Mouse (Mus musculus) CH12.LX (cell line): ENCODE data around the gene Slc16a5. TPM values are rescaled to one million over a fixed set of nuclear protein-coding genes. Genes with fewer than 3 reads are reported as not detected.
A peak's percentile ranks its signal among the peaks of the same experiment; 100 is the strongest.

Source experiments
- DNase-seq: peaks from one replicate; pipeline ENCODE4 v3.0.0-alpha.2; 2013; ENCODE audit errors: extremely low read depth
- H3K27ac ChIP-seq: 2 replicates; pipeline ENCODE4 v1.5.1; 2012; ENCODE audit warnings: low read depth, mild to moderate bottlenecking, control low read depth, moderate library complexity; ENCODE audit not compliant: insufficient read depth
- H3K27me3 ChIP-seq: replicated peaks from 2 replicates; pipeline ENCODE3; 2012; ENCODE audit warnings: inconsistent platforms
- H3K36me3 ChIP-seq, 2 experiments: replicated peaks in 1 of 2; 2 replicates each; pipeline versions ENCODE3 to v1.6.1; 2012; ENCODE audit warnings: inconsistent platforms in 1 of 2, low read length in 1 of 2, mild to moderate bottlenecking in 1 of 2, mixed read lengths in 1 of 2, moderate library complexity in 1 of 2; ENCODE audit not compliant: control insufficient read depth in 1 of 2, insufficient read depth in 1 of 2
- H3K4me1 ChIP-seq, 2 experiments: 2 replicates each; pipeline ENCODE4 v1.6.1; 2012; ENCODE audit warnings: inconsistent platforms in 1 of 2, moderate library complexity in 1 of 2; ENCODE audit not compliant: insufficient read depth in 2 of 2, control insufficient read depth in 1 of 2
- H3K4me2 ChIP-seq: 2 replicates; pipeline ENCODE4 v1.6.1; 2012; ENCODE audit warnings: low read depth, mild to moderate bottlenecking, control low read depth; ENCODE audit not compliant: poor library complexity, insufficient read depth, severe bottlenecking
- H3K4me3 ChIP-seq, 3 experiments: fragments of 150-350 bp in 1 of 3; sonication (generic) in 1 of 3; replicated peaks in 1 of 3; 2 replicates each; pipeline versions ENCODE3 to v1.5.1; 2011 to 2012; ENCODE audit warnings: low read depth in 2 of 3, low read length in 2 of 3, mild to moderate bottlenecking in 2 of 3, moderate library complexity in 2 of 3, control low read depth in 1 of 3, improper control_type of control experiment in 1 of 3, inconsistent platforms in 1 of 3, mixed read lengths in 1 of 3; ENCODE audit not compliant: poor library complexity in 1 of 3
- H3K79me2 ChIP-seq: replicated peaks from 2 replicates; pipeline ENCODE4 v1.6.1; 2012; ENCODE audit warnings: mild to moderate bottlenecking, moderate library complexity; ENCODE audit not compliant: control insufficient read depth, poor library complexity, insufficient read depth, severe bottlenecking; ENCODE audit errors: extremely low read depth
- H3K9ac ChIP-seq: 2 replicates; pipeline ENCODE4 v1.6.1; 2012; ENCODE audit warnings: low read depth, mild to moderate bottlenecking, control low read depth, moderate library complexity; ENCODE audit not compliant: insufficient read depth
- H3K9me3 ChIP-seq: replicated peaks from 2 replicates; pipeline ENCODE3; 2012; ENCODE audit warnings: low read length, inconsistent platforms, mixed read lengths
- BHLHE40 ChIP-seq: IDR thresholded peaks from 2 replicates; pipeline ENCODE4 v1.6.1; 2011; ENCODE audit warnings: mild to moderate bottlenecking, low read depth, low read length, improper control_type of control experiment
- CHD2 ChIP-seq: IDR thresholded peaks from 2 replicates; pipeline ENCODE4 v1.6.1; 2011; ENCODE audit warnings: low read length, improper control_type of control experiment
- E2F4 ChIP-seq: IDR thresholded peaks from 2 replicates; pipeline ENCODE4 v1.6.1; 2011; ENCODE audit warnings: low read depth, low read length, improper control_type of control experiment; ENCODE audit not compliant: insufficient replicate concordance
- EP300 ChIP-seq: IDR thresholded peaks from 2 replicates; pipeline ENCODE4 v1.6.1; 2011; ENCODE audit warnings: low read length, improper control_type of control experiment
- HCFC1 ChIP-seq: IDR thresholded peaks from 2 replicates; pipeline ENCODE4 v1.6.1; 2012; ENCODE audit warnings: low read depth, mild to moderate bottlenecking, inconsistent platforms, low read length, improper control_type of control experiment
- JUN ChIP-seq: IDR thresholded peaks from 2 replicates; pipeline ENCODE4 v1.6.1; 2011; ENCODE audit warnings: low read depth, mild to moderate bottlenecking, low read length, improper control_type of control experiment, moderate library complexity; ENCODE audit not compliant: insufficient read depth
- MAX ChIP-seq: IDR thresholded peaks from 2 replicates; pipeline ENCODE4 v1.6.1; 2011; ENCODE audit warnings: low read length, improper control_type of control experiment
- MXI1 ChIP-seq: IDR thresholded peaks from 2 replicates; pipeline ENCODE4 v1.6.1; 2011; ENCODE audit warnings: mild to moderate bottlenecking, low read depth, low read length, improper control_type of control experiment
- MYC ChIP-seq: IDR thresholded peaks from 2 replicates; pipeline ENCODE4 v1.6.1; 2011; ENCODE audit warnings: low read depth, mild to moderate bottlenecking, improper control_type of control experiment, low read length
- NELFE ChIP-seq: IDR thresholded peaks from 2 replicates; pipeline ENCODE4 v1.6.1; 2011; ENCODE audit warnings: low read depth, low read length, improper control_type of control experiment
- PAX5 ChIP-seq: IDR thresholded peaks from 2 replicates; pipeline ENCODE4 v1.6.1; 2012; ENCODE audit warnings: low read length, inconsistent platforms, mixed read lengths
- POLR2AphosphoS2 ChIP-seq: IDR thresholded peaks from 2 replicates; pipeline ENCODE4 v1.6.1; 2011; ENCODE audit warnings: low read depth, low read length, improper control_type of control experiment
- TBP ChIP-seq: conservative IDR thresholded peaks from 2 replicates; pipeline ENCODE4 v1.6.1; 2011; ENCODE audit warnings: low read depth, low read length, improper control_type of control experiment
- USF1 ChIP-seq: IDR thresholded peaks from 2 replicates; pipeline ENCODE4 v1.6.1; 2014; ENCODE audit warnings: low read depth, mild to moderate bottlenecking, inconsistent platforms, low read length, improper control_type of control experiment
- USF2 ChIP-seq: conservative IDR thresholded peaks from 2 replicates; pipeline ENCODE4 v1.6.1; 2011; ENCODE audit warnings: low read depth, low read length, improper control_type of control experiment
- dilution Hi-C: fragments of 300-500 bp; cut with MboI; formaldehyde crosslinking; loops from 2 replicates; pipeline ENCODE4 v1.14.3; 2020; ENCODE audit warnings: low sequenced_read_pairs; ENCODE audit not compliant: extremely low pct_unique_long_range_greater_than_20kb, extremely low pct_ligation_motif_present
- in situ Hi-C: fragments of 300-500 bp; cut with MboI; formaldehyde crosslinking; loops from 3 replicates; pipeline ENCODE4 v1.14.3; 2019; ENCODE audit warnings: low sequenced_read_pairs, low pct_ligation_motif_present, low pct_unique_long_range_greater_than_20kb, mixed read lengths
- polyA plus RNA-seq: library from polyadenylated mRNA; unstranded; fragments of >175 nt; gene quantifications from 2 replicates; pipeline ENCODE4 v1.2.1, GENCODE M21; 2012; ENCODE audit warnings: low read depth; ENCODE audit not compliant: insufficient read length
- total RNA-seq, 2 experiments: library from RNA; depleted of rRNA; stranded (reverse); fragments of 300-350 nt in 1 of 2; fragments of >200 nt in 1 of 2; gene quantifications; 2 replicates each; pipeline ENCODE4 v1.2.3; 2012 to 2014

Gene Slc16a5
- total and polyA plus RNA-seq, 3 experiments = 0.51 to 0.71 TPM; not detected in 1

DNA sequence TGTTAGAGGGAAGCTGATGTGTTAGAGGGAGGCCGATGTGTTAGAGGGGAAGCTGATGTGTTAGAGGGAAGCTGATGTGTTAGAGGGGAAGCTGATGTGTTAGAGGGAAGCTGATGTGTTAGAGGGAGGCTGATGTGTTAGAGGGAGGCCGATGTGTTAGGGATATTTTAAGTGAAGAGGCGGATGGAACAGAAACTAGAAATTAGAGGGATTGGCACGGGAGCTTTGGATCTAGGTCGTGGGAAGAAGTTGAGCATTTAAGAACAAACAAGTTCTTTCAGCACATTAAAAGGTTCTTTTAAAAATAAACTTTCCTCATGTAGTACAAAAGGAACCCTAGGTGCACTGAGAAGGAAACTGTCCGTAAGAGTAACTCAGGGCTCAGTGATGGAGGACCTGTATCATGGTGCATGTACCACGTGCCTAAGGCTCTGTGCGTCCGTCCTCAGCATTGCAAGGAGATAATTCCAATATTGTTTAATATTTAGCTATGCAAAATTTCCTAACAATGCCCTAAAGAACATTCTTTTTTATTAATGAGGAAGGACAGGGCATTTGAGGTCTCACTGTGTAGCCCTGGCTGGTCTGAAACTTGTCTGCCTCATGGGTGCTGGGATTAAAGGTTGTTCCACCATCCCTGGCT lies 16.1 kb downstream of the Slc16a5 start:
- H3K27me3 ChIP-seq = no peaks in the 10 kb centered on the region
- TF ChIP-seq HCFC1 (no peak), USF2 (peak; percentile 50), MXI1 (peak; percentile 35; the same call in 1 of the 2 replicates), MYC (peak; percentile 91), USF1 (peak; percentile 40), MAX (peak; percentile 82), PAX5 (no peak)
- TF ChIP-seq, all 38 proteins: peak for 5
- H3K27ac ChIP-seq = peak overlapping the region; percentile 93
- in situ Hi-C loops (loop anchor here (10.0 kb wide), 2 partner anchors 64 to 264 kb away; partner anchors contain the start of gene Atp5h), dilution Hi-C loops (no loop called here)
- H3K9me3 ChIP-seq = no peaks in the 10 kb centered on the region
- H3K36me3 ChIP-seq = peaks cover 13 to 42% of the 10 kb centered on the region in 2 experiments
- peak; percentile 24 for DNase-seq
- peaks cover 2 to 36% of the 10 kb centered on the region in 2 experiments; a peak in 3 of 4 replicates for H3K4me1 ChIP-seq
- peak overlapping the region; percentile 71 for H3K4me2 ChIP-seq
- peak overlapping the region; percentile 68 for H3K9ac ChIP-seq
- peaks cover 32% of the 10 kb centered on the region for H3K79me2 ChIP-seq
- H3K4me3 ChIP-seq = peak overlapping the region; percentile 46 to 80 (median 54)

GRCm38 (mm10) chr11:115481553-115482259 lies 19.4 kb downstream of the Slc16a5 start:
- in situ Hi-C loops = no loop called here
- peaks cover 23% of the 10 kb centered on the region for H3K79me2 ChIP-seq
- dilution Hi-C loops = no loop called here
- H3K27ac ChIP-seq = no peak overlapping the region
- H3K36me3 ChIP-seq = peaks cover 28 to 69% of the 10 kb centered on the region in 2 experiments
- no peaks in the 10 kb centered on the region for H3K27me3 ChIP-seq
- no peak for DNase-seq
- no peak overlapping the region for H3K4me3 ChIP-seq
- no peak overlapping the region for H3K4me2 ChIP-seq
- no peak overlapping the region for H3K9ac ChIP-seq
- TF ChIP-seq EP300 (no peak), POLR2AphosphoS2 (no peak), USF1 (no peak), MXI1 (no peak), BHLHE40 (no peak)
- TF ChIP-seq, all 38 proteins: peak for 0
- peaks cover 2 to 16% of the 10 kb centered on the region in 2 experiments; a peak in 3 of 4 replicates for H3K4me1 ChIP-seq
- no peaks in the 10 kb centered on the region for H3K9me3 ChIP-seq

DNA sequence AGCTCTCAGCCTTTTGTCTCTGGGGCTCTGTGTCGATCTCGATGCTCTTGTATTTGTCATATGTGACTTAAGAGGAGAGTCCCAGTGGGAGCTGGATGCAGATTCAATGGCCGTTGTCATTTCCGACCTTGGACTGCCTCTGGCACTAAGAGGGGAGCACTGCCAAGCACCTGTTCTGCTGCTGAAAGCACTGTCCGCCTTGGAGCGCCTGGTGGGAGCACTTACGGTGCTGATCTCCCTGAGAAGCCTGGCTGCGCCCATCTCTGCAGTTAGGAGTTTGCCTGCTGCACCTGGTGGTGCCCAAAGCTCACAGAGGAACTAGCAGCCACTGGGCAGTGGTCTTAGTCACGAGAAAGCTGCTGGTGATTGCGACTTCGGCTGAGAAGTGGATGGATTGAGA lies 21.0 kb downstream of the Slc16a5 start:
- H3K9me3 ChIP-seq = no peaks in the 10 kb centered on the region
- H3K4me2 ChIP-seq = no peak overlapping the region
- H3K9ac ChIP-seq = no peak overlapping the region
- H3K4me1 ChIP-seq = peaks cover 2 to 12% of the 10 kb centered on the region in 2 experiments; a peak in 3 of 4 replicates
- no peaks in the 10 kb centered on the region for H3K27me3 ChIP-seq
- DNase-seq = no peak
- peaks cover 20% of the 10 kb centered on the region for H3K79me2 ChIP-seq
- H3K4me3 ChIP-seq = no peak overlapping the region
- dilution Hi-C loops = no loop called here
- H3K27ac ChIP-seq = no peak overlapping the region
- peaks cover 29 to 80% of the 10 kb centered on the region in 2 experiments for H3K36me3 ChIP-seq
- TF ChIP-seq E2F4 (no peak), TBP (no peak), NELFE (no peak), JUN (no peak), CHD2 (no peak), EP300 (no peak), USF2 (no peak)
- in situ Hi-C loops = no loop called here
